Mouse (Mus musculus): ENCODE measurements at regions not wholly inside any gene's neighbourhood (a gene's known extent, or its start where the extent isn't known, plus 50 kb on each side); places are given as distances from the start of the nearest gene placed in this dataset.
A peak's percentile ranks its signal among the peaks of the same experiment; 100 is the strongest.
"Not testable (repeated sequence)": the region's sequence is repeated elsewhere in the genome, so short reads cannot be mapped to it uniquely, and the experiment has no call there.

- no peak for DNase-seq (ENCODE audit: low read depth)
Measured at GRCm38 (mm10) chr12:65325347-65325746, 100.0 kb downstream of the Wdr20rt start.

DNA sequence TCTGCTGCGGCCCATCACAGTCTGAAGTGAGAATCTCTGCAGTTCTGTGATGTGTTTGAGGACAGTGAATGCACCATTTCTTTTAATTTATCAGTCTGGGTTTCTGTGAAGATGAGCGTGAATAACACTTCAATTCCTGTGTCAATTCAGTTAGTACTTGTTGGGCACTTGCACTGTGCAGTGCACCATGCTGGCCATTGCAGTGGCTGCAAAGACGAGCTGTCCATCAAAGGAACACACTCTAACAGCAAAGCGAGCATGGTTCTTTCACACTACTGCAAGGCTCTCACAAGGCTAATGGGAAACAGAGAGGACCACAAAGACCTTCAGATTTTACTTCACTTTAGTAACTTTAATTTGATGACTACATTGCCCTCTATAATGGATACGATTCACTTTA, 103.2 kb downstream of the Wdr20rt start:
- DNase-seq (ENCODE audit: low read depth), result peak; percentile 55
- TF ChIP-seq CTCF (IDR thresholded peaks at IDR 0.05; ENCODE audit: borderline replicate concordance, extremely low read depth, insufficient read depth, insufficient read length), result no peak
- no peak for TF ChIP-seq POLR2A (IDR thresholded peaks at IDR 0.05; ENCODE audit: borderline replicate concordance, extremely low read depth, insufficient read depth, insufficient read length, poor library complexity, severe bottlenecking)

More at GRCm38 (mm10) chr12:65325347-65325746, 100.0 kb downstream of the Wdr20rt start:
- TF ChIP-seq POLR2A (IDR thresholded peaks at IDR 0.05; ENCODE audit: borderline replicate concordance, extremely low read depth, insufficient read depth, insufficient read length, poor library complexity, severe bottlenecking), result no peak
- no peak for TF ChIP-seq CTCF (IDR thresholded peaks at IDR 0.05; ENCODE audit: borderline replicate concordance, extremely low read depth, insufficient read depth, insufficient read length)

- DNase-seq (ENCODE audit: low read depth), result no peak
- no peak for TF ChIP-seq CTCF (IDR thresholded peaks at IDR 0.05; ENCODE audit: borderline replicate concordance, extremely low read depth, insufficient read depth, insufficient read length)
- TF ChIP-seq POLR2A (IDR thresholded peaks at IDR 0.05; ENCODE audit: borderline replicate concordance, extremely low read depth, insufficient read depth, insufficient read length, poor library complexity, severe bottlenecking), result no peak
Measured at GRCm38 (mm10) chr12:65329678-65330077, 104.4 kb downstream of the Wdr20rt start.

DNA sequence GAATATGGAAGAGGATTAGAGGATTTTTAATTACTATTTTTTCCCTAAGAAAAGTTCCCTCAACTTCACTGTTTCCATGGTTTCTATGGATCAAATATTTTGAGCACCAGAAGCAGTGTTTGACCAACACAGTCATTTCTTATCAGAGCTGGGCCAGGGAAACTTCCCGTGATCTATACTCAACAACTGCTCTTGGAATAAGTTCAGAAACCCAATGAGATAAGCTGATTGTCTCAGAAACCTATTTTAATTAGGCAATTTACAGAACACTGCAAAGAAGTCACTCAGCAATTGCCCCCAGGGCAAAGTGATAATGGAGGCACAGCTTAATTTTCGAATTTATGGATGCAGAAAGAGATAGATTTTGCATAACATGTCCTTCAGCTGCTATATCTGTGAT, 114.7 kb downstream of the Wdr20rt start:
- no peak for TF ChIP-seq POLR2A (IDR thresholded peaks at IDR 0.05; ENCODE audit: borderline replicate concordance, extremely low read depth, insufficient read depth, insufficient read length, poor library complexity, severe bottlenecking)
- TF ChIP-seq CTCF (IDR thresholded peaks at IDR 0.05; ENCODE audit: borderline replicate concordance, extremely low read depth, insufficient read depth, insufficient read length), result no peak
- peak; percentile 17 for DNase-seq (ENCODE audit: low read depth)

DNA sequence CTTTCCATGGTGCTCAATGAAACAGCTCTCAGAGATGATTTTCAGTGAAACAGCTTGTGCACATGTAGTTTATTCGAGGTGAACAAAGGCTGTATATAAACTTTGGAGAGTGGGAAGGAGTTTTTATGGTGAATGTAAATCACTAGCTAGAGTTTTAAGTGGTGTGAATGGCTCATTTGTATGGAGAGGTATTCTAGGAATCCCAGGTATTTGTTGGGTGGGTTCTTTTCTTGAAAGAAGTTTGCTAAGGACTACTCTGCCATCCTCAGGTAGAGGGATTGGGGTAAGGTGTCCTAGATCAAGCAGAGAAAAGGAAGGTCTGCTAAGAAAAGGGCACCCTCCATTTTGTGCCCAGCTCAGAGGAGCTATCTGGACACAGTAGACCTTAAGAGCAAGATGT, 121.9 kb downstream of the Wdr20rt start:
- DNase-seq (ENCODE audit: low read depth), result no peak
- no peak for TF ChIP-seq POLR2A (IDR thresholded peaks at IDR 0.05; ENCODE audit: borderline replicate concordance, extremely low read depth, insufficient read depth, insufficient read length, poor library complexity, severe bottlenecking)
- TF ChIP-seq CTCF (IDR thresholded peaks at IDR 0.05; ENCODE audit: borderline replicate concordance, extremely low read depth, insufficient read depth, insufficient read length), result no peak

DNA sequence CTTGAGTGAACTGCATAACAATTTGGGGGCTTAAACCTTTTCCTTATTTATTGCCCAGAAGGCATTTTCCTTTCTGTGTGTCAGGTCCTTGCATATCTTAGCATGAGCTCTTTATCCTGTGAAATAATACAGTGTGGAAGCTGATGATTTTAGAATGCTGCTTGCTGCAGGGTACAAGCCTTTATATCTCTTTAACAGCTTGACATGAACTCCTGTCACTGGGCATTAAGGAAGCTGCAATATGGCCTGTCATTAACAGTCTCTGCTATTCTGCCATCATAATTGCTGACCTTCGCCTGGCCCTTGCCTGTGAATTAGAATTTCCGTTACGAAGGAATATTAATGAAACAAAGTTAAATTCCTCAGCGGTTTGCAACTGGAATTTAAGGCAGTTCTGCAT, 124.2 kb downstream of the Wdr20rt start:
- peak; percentile 52 for DNase-seq (ENCODE audit: low read depth)
- no peak for TF ChIP-seq CTCF (IDR thresholded peaks at IDR 0.05; ENCODE audit: borderline replicate concordance, extremely low read depth, insufficient read depth, insufficient read length)
- TF ChIP-seq POLR2A (IDR thresholded peaks at IDR 0.05; ENCODE audit: borderline replicate concordance, extremely low read depth, insufficient read depth, insufficient read length, poor library complexity, severe bottlenecking), result no peak

- no peak for TF ChIP-seq POLR2A (IDR thresholded peaks at IDR 0.05; ENCODE audit: borderline replicate concordance, extremely low read depth, insufficient read depth, insufficient read length, poor library complexity, severe bottlenecking)
- TF ChIP-seq CTCF (IDR thresholded peaks at IDR 0.05; ENCODE audit: borderline replicate concordance, extremely low read depth, insufficient read depth, insufficient read length), result peak; percentile 2; the same call in 1 of the 2 replicates
- DNase-seq (ENCODE audit: low read depth), result no peak
Measured at GRCm38 (mm10) chr12:65364179-65364578, 138.9 kb downstream of the Wdr20rt start.

DNA sequence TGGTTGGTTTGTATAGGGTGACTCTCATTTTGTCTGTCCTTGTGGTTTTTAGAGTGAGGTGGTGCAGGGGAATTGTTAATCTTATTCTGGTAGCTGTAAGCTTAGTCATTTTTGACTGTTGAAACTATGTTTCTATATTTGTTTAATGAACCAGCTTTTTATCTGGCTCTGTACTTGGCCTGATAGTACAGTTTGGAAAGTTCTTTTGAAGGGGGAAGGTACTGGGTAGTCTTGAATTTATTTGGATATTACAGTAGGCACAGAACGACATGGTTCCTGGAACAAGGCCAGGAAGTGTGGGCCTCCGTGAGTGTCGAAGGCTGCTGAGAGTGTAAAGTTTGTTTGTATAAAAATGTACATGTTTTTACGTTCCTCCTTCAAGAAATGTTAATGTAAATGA, 142.0 kb downstream of the Wdr20rt start:
- DNase-seq (ENCODE audit: low read depth), result no peak
- TF ChIP-seq POLR2A (IDR thresholded peaks at IDR 0.05; ENCODE audit: borderline replicate concordance, extremely low read depth, insufficient read depth, insufficient read length, poor library complexity, severe bottlenecking) (no peak), CTCF (IDR thresholded peaks at IDR 0.05; ENCODE audit: borderline replicate concordance, extremely low read depth, insufficient read depth, insufficient read length) (no peak)

DNA sequence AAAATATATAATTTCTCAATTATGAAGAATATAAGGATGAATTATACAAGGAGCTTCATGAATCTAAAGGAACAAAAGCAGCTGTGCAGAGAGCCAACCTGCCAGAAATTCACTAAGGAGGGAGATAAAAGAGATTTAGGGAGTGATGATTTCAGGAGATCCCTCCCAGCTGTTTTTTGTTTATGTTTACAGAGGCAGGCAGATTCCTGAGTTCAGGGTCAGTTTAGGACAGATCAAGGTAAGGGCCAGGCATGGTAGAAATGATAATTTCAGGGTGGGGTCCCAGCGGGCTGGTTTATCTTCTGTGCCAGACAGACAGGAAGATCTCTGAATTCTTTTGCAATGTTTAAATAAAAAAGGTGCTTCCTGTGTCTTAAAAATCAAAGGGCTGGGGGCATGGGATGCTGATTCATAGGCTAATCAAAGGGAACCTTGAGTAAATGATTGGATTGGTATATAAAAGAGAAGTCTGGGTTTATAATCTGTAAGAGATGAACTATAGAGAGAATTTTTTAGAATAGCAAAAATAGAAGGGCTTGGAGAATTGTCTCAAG, 142.6 kb downstream of the Wdr20rt start:
- no peak for DNase-seq (ENCODE audit: low read depth)
- no peak for TF ChIP-seq POLR2A (IDR thresholded peaks at IDR 0.05; ENCODE audit: borderline replicate concordance, extremely low read depth, insufficient read depth, insufficient read length, poor library complexity, severe bottlenecking)
- TF ChIP-seq CTCF (IDR thresholded peaks at IDR 0.05; ENCODE audit: borderline replicate concordance, extremely low read depth, insufficient read depth, insufficient read length), result no peak

DNA sequence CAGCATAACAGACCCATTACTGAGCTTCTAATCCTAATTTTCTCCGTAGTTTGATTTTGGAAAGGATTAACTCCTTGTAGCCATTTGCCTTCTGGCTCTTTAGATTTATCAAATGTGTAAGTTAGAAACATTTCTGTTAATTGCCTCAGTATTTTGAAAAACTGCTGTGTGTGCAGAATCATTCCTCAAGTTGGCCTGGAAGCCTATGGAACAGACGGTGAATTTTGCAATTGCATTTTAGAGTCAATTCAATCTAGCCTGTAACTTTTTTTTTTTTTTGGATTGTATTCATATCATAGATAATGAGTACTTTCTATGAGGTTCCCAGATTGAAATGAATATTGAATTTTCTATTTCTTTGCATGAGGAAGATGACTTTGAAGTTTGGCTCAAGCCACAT, 146.3 kb downstream of the Wdr20rt start:
- TF ChIP-seq CTCF (IDR thresholded peaks at IDR 0.05; ENCODE audit: borderline replicate concordance, extremely low read depth, insufficient read depth, insufficient read length) (no peak), POLR2A (IDR thresholded peaks at IDR 0.05; ENCODE audit: borderline replicate concordance, extremely low read depth, insufficient read depth, insufficient read length, poor library complexity, severe bottlenecking) (no peak)
- no peak for DNase-seq (ENCODE audit: low read depth)

- DNase-seq (ENCODE audit: low read depth), result no peak
- no peak for TF ChIP-seq CTCF (IDR thresholded peaks at IDR 0.05; ENCODE audit: borderline replicate concordance, extremely low read depth, insufficient read depth, insufficient read length)
Measured at GRCm38 (mm10) chr12:65379321-65379720, 154.0 kb downstream of the Wdr20rt start.

GRCm38 (mm10) chr12:65382118-65382791, 156.9 kb downstream of the Wdr20rt start:
- DNase-seq (ENCODE audit: low read depth), result peak; percentile 77
- TF ChIP-seq CTCF (IDR thresholded peaks at IDR 0.05; ENCODE audit: borderline replicate concordance, extremely low read depth, insufficient read depth, insufficient read length), result no peak
- TF ChIP-seq POLR2A (IDR thresholded peaks at IDR 0.05; ENCODE audit: borderline replicate concordance, extremely low read depth, insufficient read depth, insufficient read length, poor library complexity, severe bottlenecking), result no peak

DNA sequence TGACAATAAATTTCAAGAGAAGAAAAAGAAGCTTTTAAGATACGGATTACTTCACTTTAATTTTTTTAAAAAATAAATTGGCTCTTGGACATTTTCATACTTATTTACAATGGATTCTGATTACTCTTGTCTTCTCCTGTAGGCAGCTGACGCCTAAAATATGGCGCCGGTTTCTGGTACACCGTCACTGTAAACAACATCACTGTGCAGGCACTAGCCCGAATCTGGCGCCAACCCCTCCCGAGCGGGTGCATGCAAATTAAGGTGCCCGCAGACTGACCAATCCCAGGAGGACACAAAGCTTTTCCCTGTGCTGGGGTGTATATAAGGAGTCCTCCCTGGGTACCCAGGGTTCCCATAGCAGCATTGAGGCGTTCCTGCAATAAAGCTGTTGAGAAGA, 157.5 kb downstream of the Wdr20rt start:
- not testable (repeated sequence) for DNase-seq (ENCODE audit: low read depth)
